Mouse (Mus musculus): ENCODE results near the gene Fads6.

DNA sequence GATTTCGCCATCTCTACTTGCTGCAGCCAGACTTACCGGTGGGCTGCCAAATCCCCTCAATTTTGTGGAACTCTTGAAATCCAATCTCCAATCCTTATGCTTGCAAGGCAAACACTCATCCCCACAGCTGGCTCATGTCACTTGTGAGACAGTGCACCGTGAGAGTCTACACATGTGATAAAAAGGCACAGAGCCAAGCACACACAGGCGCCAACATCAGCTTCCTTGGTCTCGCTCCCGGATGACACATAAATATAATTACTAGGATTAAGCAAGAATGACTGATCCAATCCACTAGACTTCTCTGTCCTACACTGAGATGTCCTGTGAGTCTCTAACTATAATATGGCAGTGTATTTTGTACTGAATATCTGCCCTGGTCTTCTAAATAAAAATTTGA, 6.5 kb downstream of the Fads6 start:
- TF ChIP-seq POLR2A (IDR thresholded peaks at IDR 0.05; ENCODE audit: insufficient read length, low read depth), result no peak
- no peak for TF ChIP-seq POLR2AphosphoS2 (IDR thresholded peaks at IDR 0.05; ENCODE audit: insufficient read length, low read depth)
- TF ChIP-seq TCF3 (IDR thresholded peaks at IDR 0.05; ENCODE audit: insufficient read length, low read depth), result no peak

Data from myocyte (in vitro differentiated cells).